Mouse (Mus musculus) cerebellum, adult 2 months (tissue): Measurements from ENCODE around the gene Ankrd11.

Experiments used
- CTCF ChIP-seq: fragments of 200-500 bp; IDR thresholded peaks from 2 replicates; pipeline ENCODE4 v1.5.1; 2011; ENCODE audit warnings: low read depth, mild to moderate bottlenecking, control low read depth, low read length, moderate library complexity, borderline replicate concordance; ENCODE audit not compliant: insufficient read depth
- POLR2A ChIP-seq: fragments of 200-500 bp; IDR thresholded peaks from 2 replicates; pipeline ENCODE4 v1.6.1; 2011; ENCODE audit warnings: low read length, control low read depth, borderline replicate concordance; ENCODE audit not compliant: insufficient read depth

DNA sequence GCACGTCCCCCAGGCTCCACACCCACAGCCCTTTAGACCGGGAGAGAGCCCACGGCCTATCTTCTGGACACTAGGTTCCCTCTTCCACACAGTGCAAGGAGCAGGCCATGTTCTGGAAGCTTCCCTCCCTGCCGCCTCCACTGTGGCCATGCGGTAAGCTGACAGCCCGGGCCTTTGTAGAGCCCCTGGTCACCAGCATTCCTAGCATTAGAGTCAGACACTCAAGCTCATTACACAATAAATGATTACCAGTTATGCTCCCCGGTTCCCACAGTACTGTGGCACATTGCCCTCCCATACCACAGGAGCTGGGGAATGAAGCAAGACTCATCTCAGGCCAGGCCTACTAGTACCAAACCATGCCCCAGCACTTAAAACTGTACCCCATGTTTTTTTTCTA, 6.3 kb upstream of the Ankrd11 start:
- TF ChIP-seq CTCF = no peak
- TF ChIP-seq POLR2A = no peak
